Mouse (Mus musculus) thymus, adult 18-20 months (tissue): Measurements from ENCODE around the gene Il31.
A peak's percentile ranks its signal among the peaks of the same experiment; 100 is the strongest.

ENCODE experiments used
- DNase-seq, 2 experiments: peaks; one replicate each; pipeline ENCODE4 v3.0.0; 2022; ENCODE audit warnings: mixed read lengths in 2 of 2

Gene Il31

DNA sequence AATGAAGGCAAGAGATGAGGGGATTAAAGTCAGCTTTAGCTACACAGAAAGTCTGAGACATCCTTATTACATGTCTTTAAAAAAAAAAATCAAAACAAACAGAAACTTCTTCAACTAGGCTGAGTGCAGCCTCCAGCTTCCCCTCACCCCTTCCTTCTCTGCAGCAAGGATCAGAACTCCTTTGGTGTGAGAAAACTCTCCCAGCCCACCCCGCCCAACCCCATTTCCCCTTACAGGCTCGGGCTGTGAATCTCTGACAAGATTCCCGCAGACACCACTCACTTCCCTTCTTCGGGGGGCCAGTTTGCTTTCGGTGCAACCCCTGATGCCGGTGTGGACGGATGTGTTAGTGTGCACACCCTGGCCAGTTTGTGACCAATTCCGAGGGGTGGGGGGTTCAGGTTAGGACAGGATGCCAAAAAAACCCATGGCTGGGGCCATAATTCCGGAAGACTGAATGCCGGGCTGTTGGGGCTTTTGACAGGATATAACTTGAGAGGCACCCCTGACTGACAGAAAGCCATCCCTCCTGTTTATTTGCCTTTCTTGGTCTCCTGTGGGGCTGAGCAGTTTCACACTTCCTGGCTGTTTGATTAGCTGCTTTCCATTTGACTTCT is 18.4 kb downstream of the Il31 start:
- DNase-seq: no peak

DNA sequence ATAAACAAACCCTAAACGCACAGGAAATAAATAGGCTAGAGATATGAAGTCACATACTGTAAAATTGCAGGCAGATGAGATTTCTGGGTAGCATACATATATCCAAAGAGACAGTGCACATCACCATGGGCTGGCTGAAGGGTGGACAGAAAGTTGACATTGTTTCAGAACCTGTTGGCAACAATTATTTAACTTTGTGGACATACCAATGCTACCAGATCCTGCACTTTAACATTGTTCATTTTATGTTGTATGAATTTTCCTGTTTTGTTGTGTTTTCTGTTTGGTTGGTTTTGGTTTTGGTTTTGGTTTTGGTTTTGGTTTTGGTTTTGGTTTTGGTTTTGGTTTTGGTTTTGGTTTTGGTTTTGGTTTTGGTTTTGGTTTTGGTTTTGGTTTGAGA is 24.7 kb downstream of the Il31 start:
- DNase-seq: no peak

DNA sequence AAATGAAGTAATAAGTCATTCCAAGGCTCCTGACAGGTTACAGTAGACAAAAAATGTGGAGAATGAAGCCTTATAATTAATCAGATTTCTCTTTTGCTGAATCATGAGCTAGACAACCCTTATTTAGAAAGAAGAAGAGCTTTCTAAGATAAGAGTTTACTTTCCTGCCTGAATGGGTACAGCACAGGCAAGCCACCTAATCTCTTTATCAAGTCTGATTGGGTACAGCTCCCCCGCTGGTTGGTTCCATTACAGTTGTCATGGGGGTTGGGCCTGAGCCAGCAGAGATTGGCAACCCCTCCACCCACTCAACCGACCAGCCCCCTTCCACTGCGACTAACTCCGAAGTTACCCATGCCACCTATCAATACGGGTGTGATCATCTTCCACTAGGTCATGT is 27.9 kb downstream of the Il31 start:
- DNase-seq: no peak

- no peak for DNase-seq
Measured at GRCm38 (mm10) chr5:123451886-123452285, 37.4 kb downstream of the Il31 start.

- DNase-seq: no peak
Measured at GRCm38 (mm10) chr5:123444849-123445334, 44.4 kb downstream of the Il31 start.

DNA sequence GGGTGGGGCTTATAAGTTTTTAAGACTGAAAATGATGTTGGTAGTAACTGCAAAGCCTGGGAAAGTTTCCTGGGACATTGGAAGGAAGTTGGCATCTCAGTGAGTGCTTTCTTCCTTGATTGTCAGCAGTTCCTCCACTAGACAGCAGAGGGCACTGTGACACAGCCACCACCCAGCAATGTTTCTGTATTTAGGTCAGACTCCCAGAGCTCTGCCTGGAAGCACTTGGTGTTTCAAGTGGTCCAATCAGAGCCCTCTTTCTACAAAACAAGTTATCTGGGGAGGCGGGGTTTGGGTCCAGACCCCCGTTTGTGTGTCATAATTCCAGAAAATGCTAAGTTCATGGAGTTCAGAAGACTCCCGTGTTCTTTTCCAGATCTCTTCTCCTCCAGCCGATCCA is 45.2 kb downstream of the Il31 start:
- peak; percentile 15 to 25 for DNase-seq

DNA sequence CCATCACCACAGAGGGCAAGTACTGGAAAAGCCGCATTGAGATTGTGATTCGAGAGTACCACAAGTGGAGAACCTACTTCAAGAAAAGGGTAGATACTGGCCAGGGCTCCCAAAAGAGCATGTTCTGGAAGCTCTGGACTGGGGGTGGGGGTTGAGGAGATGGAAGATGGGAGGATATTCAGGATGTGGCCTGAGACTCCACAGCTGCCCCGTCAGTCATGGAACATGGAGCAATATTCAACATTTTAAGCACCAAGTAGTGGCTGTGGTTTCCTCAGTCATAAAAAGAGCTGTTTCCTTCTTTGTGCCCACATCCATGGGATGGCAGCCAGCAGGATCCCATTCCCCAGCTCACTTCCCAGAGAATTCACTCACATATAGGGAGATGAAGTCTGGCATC is 47.0 kb downstream of the Il31 start:
- no peak for DNase-seq

- no peak for DNase-seq
Measured at GRCm38 (mm10) chr5:123440664-123441063, 48.6 kb downstream of the Il31 start.

DNA sequence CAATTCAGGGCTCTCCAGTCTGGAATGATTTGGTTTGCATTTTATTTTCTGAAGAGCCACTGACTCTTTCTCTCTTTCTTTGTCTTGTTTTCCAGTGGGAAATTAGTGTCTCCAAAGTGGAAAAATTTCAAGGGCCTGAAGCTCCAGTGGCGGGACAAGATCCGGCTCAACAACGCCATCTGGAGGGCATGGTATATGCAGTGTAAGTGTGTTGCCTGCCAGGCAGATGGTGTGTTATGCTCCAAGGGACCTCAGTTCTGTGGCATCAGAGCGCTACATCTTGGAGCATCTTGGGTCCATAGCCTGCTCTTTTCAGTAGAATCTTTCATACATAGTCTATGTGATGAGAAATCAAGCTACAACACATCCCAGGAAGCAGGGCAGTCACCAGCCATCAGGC is 49.3 kb downstream of the Il31 start:
- no peak for DNase-seq

DNA sequence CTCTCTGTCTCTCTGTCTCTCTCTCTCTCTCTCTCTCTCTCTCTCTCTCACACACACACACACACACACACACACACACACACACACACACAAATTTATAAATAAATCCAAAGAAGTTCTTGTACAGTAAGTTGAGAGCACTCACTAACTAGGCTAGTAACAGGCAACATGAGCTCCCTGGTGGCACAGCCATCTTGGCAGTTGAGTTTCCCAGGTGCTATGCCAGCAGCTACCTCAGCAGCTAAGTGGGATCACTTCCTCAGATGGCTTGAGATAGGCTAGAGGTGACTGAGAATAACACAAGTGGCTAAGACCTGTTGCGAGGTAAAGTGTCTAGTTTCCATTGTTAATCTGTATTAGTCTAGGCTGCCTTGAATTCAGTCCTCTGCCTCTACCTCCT is 50.0 kb downstream of the Il31 start:
- no peak for DNase-seq

- DNase-seq: no peak
Measured at GRCm38 (mm10) chr5:123438381-123438780, 50.9 kb downstream of the Il31 start.

- peak in 1 of 2 experiments; percentile 30 for DNase-seq
Measured at GRCm38 (mm10) chr5:123436780-123437175, 52.5 kb downstream of the Il31 start.

- DNase-seq: no peak
Measured at GRCm38 (mm10) chr5:123436071-123436779, 53.1 kb downstream of the Il31 start.

GRCm38 (mm10) chr5:123432305-123432874 is 56.9 kb downstream of the Il31 start:
- DNase-seq: no peak

- no peak for DNase-seq
Measured at GRCm38 (mm10) chr5:123431524-123432304, 57.6 kb downstream of the Il31 start.
